Mouse (Mus musculus) hindbrain, embryonic 13.5 days (tissue): ENCODE data around the gene Pdzd3. TPM values are rescaled to one million over a fixed set of nuclear protein-coding genes. Genes with fewer than 3 reads are reported as not detected.

ENCODE experiments used
- ATAC-seq: fragments of 200-750 bp; cut with Nextera tagmentation; 2 replicates; pipeline ENCODE4 v1.8.0; 2017; ENCODE audit warnings: moderate TSS enrichment; ENCODE audit not compliant: low FRiP score
- H3K27ac ChIP-seq: fragments of 300-500 bp; sonication (generic); 2 replicates; pipeline ENCODE4 v1.5.1; 2015; ENCODE audit warnings: inconsistent platforms, mild to moderate bottlenecking, moderate library complexity
- H3K27me3 ChIP-seq: fragments of 300-500 bp; sonication (generic); 2 replicates; pipeline ENCODE4 v1.6.1; 2015; ENCODE audit warnings: mild to moderate bottlenecking, inconsistent platforms
- H3K36me3 ChIP-seq: fragments of 300-500 bp; sonication (generic); 2 replicates; pipeline ENCODE4 v1.6.1; 2015; ENCODE audit warnings: mild to moderate bottlenecking, inconsistent platforms
- H3K4me1 ChIP-seq: fragments of 300-500 bp; sonication (generic); replicated peaks from 2 replicates; pipeline ENCODE4 v1.6.1; 2015; ENCODE audit warnings: inconsistent platforms
- H3K4me2 ChIP-seq: fragments of 300-500 bp; sonication (generic); 2 replicates; pipeline ENCODE4 v1.6.1; 2015; ENCODE audit warnings: inconsistent platforms, mild to moderate bottlenecking, moderate library complexity
- H3K4me3 ChIP-seq: fragments of 300-500 bp; sonication (generic); 2 replicates; pipeline ENCODE4 v1.5.1; 2015; ENCODE audit warnings: mild to moderate bottlenecking, inconsistent platforms
- H3K9ac ChIP-seq: fragments of 300-500 bp; sonication (generic); 2 replicates; pipeline ENCODE4 v1.6.1; 2015; ENCODE audit warnings: mild to moderate bottlenecking, inconsistent platforms
- H3K9me3 ChIP-seq: fragments of 300-500 bp; sonication (generic); 2 replicates; pipeline ENCODE4 v1.6.1; 2016; ENCODE audit warnings: inconsistent platforms
- WGBS: fragments of 180-500 bp; shearing (Covaris S2); methylation state at CpG from one replicate; pipeline ENCODE4 v1.1.7; 2015; 5-methylcytosine and 5-hydroxymethylcytosine counted together
- polyA plus RNA-seq: library from polyadenylated mRNA; unstranded; fragments of >200 nt; fragmentation: Nextera tagmentation; extraction: Ambion mirVana; gene quantifications from 2 replicates; pipeline ENCODE4 v1.2.1, GENCODE M21; 2015

The Pdzd3 gene
- polyA plus RNA-seq, 1 experiment from 2014 or later = 0.17 TPM

- Histone ChIP-seq H3K9me3 (no peaks in the 10 kb centered on the region), H3K27me3 (peaks cover 19% of the 10 kb centered on the region; the same call in 1 of the 2 replicates), H3K4me2 (no peak overlapping the region), H3K36me3 (no peaks in the 10 kb centered on the region), H3K9ac (no peak overlapping the region), H3K27ac (no peak overlapping the region), H3K4me1 (peaks cover 14% of the 10 kb centered on the region), H3K4me3 (no peak overlapping the region)
- 90% methylated on average over 6 of the region's 6 CpGs for WGBS
- no peak for ATAC-seq
Observed at GRCm38 (mm10) chr9:44247907-44248306, 3.4 kb downstream of the Pdzd3 start.

GRCm38 (mm10) chr9:44243621-44244020 lies 7.7 kb downstream of the Pdzd3 start:
- Histone ChIP-seq H3K27me3 (0 out of 2 replicates have a peak, but pooled peaks cover 10% of the 10 kb centered on the region), H3K4me1 (no peaks in the 10 kb centered on the region), H3K4me2 (no peak overlapping the region), H3K36me3 (no peaks in the 10 kb centered on the region), H3K4me3 (no peak overlapping the region), H3K9ac (no peak overlapping the region), H3K27ac (no peak overlapping the region), H3K9me3 (no peaks in the 10 kb centered on the region)
- ATAC-seq = no peak
- 51% methylated on average over 2 of the region's 2 CpGs for WGBS

- H3K9ac ChIP-seq = no peak overlapping the region
- no peak overlapping the region for H3K4me2 ChIP-seq
- no peak overlapping the region for H3K27ac ChIP-seq
- H3K4me3 ChIP-seq = no peak overlapping the region
- no peaks in the 10 kb centered on the region for H3K4me1 ChIP-seq
- no peaks in the 10 kb centered on the region for H3K36me3 ChIP-seq
- ATAC-seq = no peak
- H3K27me3 ChIP-seq = no peaks in the 10 kb centered on the region
- 79% methylated on average over 9 of the region's 9 CpGs for WGBS
- no peaks in the 10 kb centered on the region for H3K9me3 ChIP-seq
Observed at GRCm38 (mm10) chr9:44241418-44241817, 9.9 kb downstream of the Pdzd3 start.

GRCm38 (mm10) chr9:44240911-44241310 lies 10.4 kb downstream of the Pdzd3 start:
- no peaks in the 10 kb centered on the region for H3K27me3 ChIP-seq
- H3K4me3 ChIP-seq = no peak overlapping the region
- 39% methylated on average over 5 of the region's 5 CpGs for WGBS
- no peak overlapping the region for H3K4me2 ChIP-seq
- no peak for ATAC-seq
- H3K9ac ChIP-seq = no peak overlapping the region
- H3K27ac ChIP-seq = no peak overlapping the region
- H3K9me3 ChIP-seq = no peaks in the 10 kb centered on the region
- H3K4me1 ChIP-seq = no peaks in the 10 kb centered on the region
- H3K36me3 ChIP-seq = no peaks in the 10 kb centered on the region

GRCm38 (mm10) chr9:44240399-44240798 lies 10.9 kb downstream of the Pdzd3 start, which contains the start of gene Ccdc153:
Gene Ccdc153, plus strand, starts transcription at chr9:44240676.
- Histone ChIP-seq H3K27ac (no peak within 1 kb of the TSS), H3K9me3 (no peaks in the 10 kb centered on the region), H3K9ac (no peak within 1 kb of the TSS), H3K4me1 (no peaks in the 10 kb centered on the region), H3K27me3 (no peaks in the 10 kb centered on the region), H3K36me3 (no peaks in the 10 kb centered on the region), H3K4me3 (no peak within 1 kb of the TSS), H3K4me2 (no peak within 1 kb of the TSS)
- 62% methylated on average over 2 of the region's 2 CpGs for WGBS
- ATAC-seq = no peak

- no peaks in the 10 kb centered on the region for H3K4me1 ChIP-seq
- H3K36me3 ChIP-seq = no peaks in the 10 kb centered on the region
- 14% methylated on average over 5 of the region's 5 CpGs for WGBS
- H3K4me2 ChIP-seq = no peak overlapping the region
- no peaks in the 10 kb centered on the region for H3K27me3 ChIP-seq
- no peak overlapping the region for H3K4me3 ChIP-seq
- H3K9me3 ChIP-seq = no peaks in the 10 kb centered on the region
- no peak overlapping the region for H3K27ac ChIP-seq
- no peak overlapping the region for H3K9ac ChIP-seq
- ATAC-seq = no peak
Observed at GRCm38 (mm10) chr9:44239447-44239846, 11.8 kb downstream of the Pdzd3 start.

GRCm38 (mm10) chr9:44238501-44239190 lies 12.6 kb downstream of the Pdzd3 start:
- WGBS = 81% methylated on average over 17 of the region's 17 CpGs
- Histone ChIP-seq H3K4me1 (no peaks in the 10 kb centered on the region), H3K4me3 (no peak overlapping the region), H3K27me3 (no peaks in the 10 kb centered on the region), H3K9me3 (no peaks in the 10 kb centered on the region), H3K4me2 (no peak overlapping the region), H3K27ac (no peak overlapping the region), H3K36me3 (no peaks in the 10 kb centered on the region), H3K9ac (no peak overlapping the region)
- ATAC-seq = no peak

GRCm38 (mm10) chr9:44237128-44237527 lies 14.1 kb downstream of the Pdzd3 start:
- Histone ChIP-seq H3K27me3 (no peaks in the 10 kb centered on the region), H3K9me3 (no peaks in the 10 kb centered on the region), H3K36me3 (no peaks in the 10 kb centered on the region), H3K4me2 (no peak overlapping the region), H3K4me1 (peaks cover 8% of the 10 kb centered on the region), H3K27ac (no peak overlapping the region), H3K9ac (no peak overlapping the region), H3K4me3 (no peak overlapping the region)
- 82% methylated on average over 4 of the region's 4 CpGs for WGBS
- no peak for ATAC-seq

GRCm38 (mm10) chr9:44236601-44237000 lies 14.7 kb downstream of the Pdzd3 start:
- Histone ChIP-seq H3K4me3 (no peak overlapping the region), H3K27ac (no peak overlapping the region), H3K4me1 (peaks cover 13% of the 10 kb centered on the region), H3K27me3 (no peaks in the 10 kb centered on the region), H3K36me3 (no peaks in the 10 kb centered on the region), H3K9me3 (no peaks in the 10 kb centered on the region), H3K9ac (no peak overlapping the region), H3K4me2 (no peak overlapping the region)
- WGBS = 52% methylated on average over 4 of the region's 4 CpGs
- ATAC-seq = no peak

- no peaks in the 10 kb centered on the region for H3K27me3 ChIP-seq
- H3K9me3 ChIP-seq = no peaks in the 10 kb centered on the region
- WGBS = 26% methylated on average over 19 of the region's 19 CpGs
- peak overlapping the region; percentile 67 for H3K4me3 ChIP-seq
- peak overlapping the region; percentile 97; the same call in 1 of the 2 replicates for H3K27ac ChIP-seq
- peak; percentile 55 for ATAC-seq
- H3K36me3 ChIP-seq = no peaks in the 10 kb centered on the region
- H3K9ac ChIP-seq = 0 out of 2 replicates have a peak overlapping the region, but pooled peaks have one; percentile 24
- peak overlapping the region; percentile 52 for H3K4me2 ChIP-seq
- H3K4me1 ChIP-seq = peaks cover 24% of the 10 kb centered on the region
Observed at GRCm38 (mm10) chr9:44234479-44235427, 16.5 kb downstream of the Pdzd3 start.

GRCm38 (mm10) chr9:44233802-44234478 lies 17.3 kb downstream of the Pdzd3 start, which contains the start of gene Cbl:
Gene Cbl, minus strand, starts transcription at chr9:44234049.
- peak within 1 kb of the TSS; percentile 97 for H3K27ac ChIP-seq
- no peaks in the 10 kb centered on the region for H3K9me3 ChIP-seq
- H3K4me1 ChIP-seq = peaks cover 28% of the 10 kb centered on the region
- under 1% methylated on average over 76 of the region's 76 CpGs for WGBS
- H3K9ac ChIP-seq = peak within 1 kb of the TSS; percentile 84
- H3K36me3 ChIP-seq = no peaks in the 10 kb centered on the region
- H3K4me3 ChIP-seq = peak within 1 kb of the TSS; percentile 67
- H3K27me3 ChIP-seq = no peaks in the 10 kb centered on the region
- peak within 1 kb of the TSS; percentile 80 for H3K4me2 ChIP-seq
- ATAC-seq = peak; percentile 94
